Mouse (Mus musculus) megakaryocyte-erythroid progenitor cell, adult 5 weeks (primary cell): ENCODE data around the gene Fam50b. TPM values are rescaled to one million over a fixed set of nuclear protein-coding genes. Genes with fewer than 3 reads are reported as not detected.

Source experiments
- polyA plus RNA-seq: library from polyadenylated mRNA; stranded (reverse); fragments of >175 nt; gene quantifications from 2 replicates; pipeline ENCODE4 v1.2.3, GENCODE M21; 2012

The Fam50b gene
- not detected in 2 replicates for polyA plus RNA-seq

GRCm38 (mm10) chr13:34734686-34735085 is at the start of gene Fam50b:
Gene Fam50b, plus strand, starts transcription at chr13:34734850.

Other genes starting within 250 kb of the Fam50b start
- 0.31 and 0.34 TPM in 2 replicates for gene Pxdc1, start 81.4 kb upstream of the Fam50b start, polyA plus RNA-seq
- gene Prpf4b, start 140.5 kb downstream of the Fam50b start, polyA plus RNA-seq: 24.0 and 34.5 TPM in 2 replicates
- gene Fam217a, start 189.5 kb downstream of the Fam50b start, polyA plus RNA-seq: 0.16 and 0.66 TPM in 2 replicates
- gene 4933417A18Rik, start 189.6 kb downstream of the Fam50b start, polyA plus RNA-seq: not detected in 2 replicates
- not detected in 2 replicates for gene Eci3, start 229.0 kb downstream of the Fam50b start, polyA plus RNA-seq